Mouse (Mus musculus) hindbrain, embryonic 10.5 days (tissue): ENCODE data around the gene Ndufv3. TPM values are rescaled to one million over a fixed set of nuclear protein-coding genes. Genes with fewer than 3 reads are reported as not detected.
"Not testable (repeated sequence)": the region's sequence is repeated elsewhere in the genome, so short reads cannot be mapped to it uniquely, and the experiment has no call there.

ENCODE experiments used
- DNase-seq: peaks from one replicate; pipeline ENCODE4 v3.0.0-alpha.2; 2017; ENCODE audit warnings: low spot score
- H3K27ac ChIP-seq: fragments of 300-500 bp; sonication (generic); 2 replicates; pipeline ENCODE4 v1.5.1; 2016; ENCODE audit warnings: mild to moderate bottlenecking, moderate library complexity
- H3K27me3 ChIP-seq: fragments of 300-500 bp; sonication (generic); 2 replicates; pipeline ENCODE4 v1.6.1; 2016; ENCODE audit warnings: mild to moderate bottlenecking; ENCODE audit not compliant: poor library complexity, insufficient read depth, severe bottlenecking
- H3K36me3 ChIP-seq: fragments of 300-500 bp; sonication (generic); 2 replicates; pipeline ENCODE4 v1.6.1; 2016; ENCODE audit warnings: mild to moderate bottlenecking, moderate library complexity
- H3K4me1 ChIP-seq: fragments of 300-500 bp; sonication (generic); replicated peaks from 2 replicates; pipeline ENCODE4 v1.6.1; 2016; ENCODE audit warnings: mild to moderate bottlenecking
- H3K4me3 ChIP-seq: fragments of 300-500 bp; sonication (generic); 2 replicates; pipeline ENCODE4 v1.5.1; 2016; ENCODE audit warnings: mild to moderate bottlenecking, moderate library complexity
- H3K9me3 ChIP-seq: fragments of 300-500 bp; sonication (generic); 2 replicates; pipeline ENCODE4 v1.6.1; 2016; ENCODE audit warnings: mild to moderate bottlenecking, moderate library complexity
- WGBS: fragments of 180-500 bp; shearing (Covaris S2); methylation state at CpG from one replicate; pipeline ENCODE4 v1.1.7; 2016; 5-methylcytosine and 5-hydroxymethylcytosine counted together
- polyA plus RNA-seq: library from polyadenylated mRNA; unstranded; fragments of >200 nt; fragmentation: Nextera tagmentation; extraction: Ambion mirVana; gene quantifications from 2 replicates; pipeline ENCODE4 v1.2.1, GENCODE M21; 2016

The Ndufv3 gene
- polyA plus RNA-seq, 1 experiment from 2014 or later = 297 TPM

DNA sequence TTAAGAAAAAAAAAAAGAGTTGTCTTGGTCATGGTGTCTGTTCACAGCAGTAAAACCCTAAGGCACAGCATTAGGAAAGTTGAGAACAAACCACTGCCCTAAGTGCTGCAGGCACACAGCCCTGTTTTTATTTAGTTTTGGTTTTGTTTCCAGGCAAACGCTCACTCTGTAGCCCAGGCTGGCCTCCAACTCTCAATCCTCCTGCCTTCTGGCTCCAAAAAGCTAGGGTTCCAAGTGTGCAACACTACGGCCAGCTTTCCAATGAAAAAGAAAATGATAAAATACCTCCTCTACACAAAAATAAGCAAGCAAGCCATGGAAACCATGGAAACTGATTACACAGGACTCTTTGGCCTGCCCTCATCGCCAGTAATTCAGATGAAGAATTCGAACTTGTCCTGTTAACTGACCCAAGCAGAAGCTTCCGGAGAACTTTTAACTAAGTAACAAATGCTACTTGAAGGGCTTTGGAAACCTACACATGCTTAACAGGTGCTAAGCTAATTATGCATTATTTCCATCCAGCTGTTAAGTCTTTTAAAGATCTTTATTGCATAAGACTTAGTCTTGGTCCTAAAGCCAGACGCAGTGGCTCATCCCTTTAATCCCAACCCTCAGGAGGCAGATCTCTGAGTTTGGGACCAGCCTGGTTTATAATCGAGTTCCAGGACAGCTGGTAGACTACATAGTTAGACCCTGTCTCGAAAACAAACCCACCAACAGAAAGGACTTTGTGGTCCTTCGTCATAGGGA, 26.7 kb downstream of the Ndufv3 start:
- H3K36me3 ChIP-seq = no peaks in the 10 kb centered on the region
- no peak overlapping the region for H3K27ac ChIP-seq
- WGBS = 90% methylated on average over 9 of the region's 9 CpGs
- no peaks in the 10 kb centered on the region for H3K27me3 ChIP-seq
- DNase-seq = no peak
- no peaks in the 10 kb centered on the region for H3K9me3 ChIP-seq
- no peak overlapping the region for H3K4me3 ChIP-seq
- peaks cover 15% of the 10 kb centered on the region for H3K4me1 ChIP-seq

- peak overlapping the region; percentile 53; the same call in 1 of the 2 replicates for H3K27ac ChIP-seq
- WGBS = 57% methylated on average over 3 of the region's 3 CpGs
- H3K4me3 ChIP-seq = no peak overlapping the region
- DNase-seq = no peak
- no peaks in the 10 kb centered on the region for H3K9me3 ChIP-seq
- peaks cover 10% of the 10 kb centered on the region for H3K4me1 ChIP-seq
- H3K36me3 ChIP-seq = no peaks in the 10 kb centered on the region
- H3K27me3 ChIP-seq = no peaks in the 10 kb centered on the region
Measured at GRCm38 (mm10) chr17:31547974-31548373, 28.1 kb downstream of the Ndufv3 start.

GRCm38 (mm10) chr17:31549389-31549788, 29.5 kb downstream of the Ndufv3 start:
- Histone ChIP-seq H3K27ac (no peak overlapping the region), H3K4me1 (peaks cover 10% of the 10 kb centered on the region), H3K27me3 (no peaks in the 10 kb centered on the region), H3K4me3 (no peak overlapping the region), H3K36me3 (no peaks in the 10 kb centered on the region), H3K9me3 (no peaks in the 10 kb centered on the region)
- no peak for DNase-seq
- 62% methylated on average over 8 of the region's 8 CpGs for WGBS

DNA sequence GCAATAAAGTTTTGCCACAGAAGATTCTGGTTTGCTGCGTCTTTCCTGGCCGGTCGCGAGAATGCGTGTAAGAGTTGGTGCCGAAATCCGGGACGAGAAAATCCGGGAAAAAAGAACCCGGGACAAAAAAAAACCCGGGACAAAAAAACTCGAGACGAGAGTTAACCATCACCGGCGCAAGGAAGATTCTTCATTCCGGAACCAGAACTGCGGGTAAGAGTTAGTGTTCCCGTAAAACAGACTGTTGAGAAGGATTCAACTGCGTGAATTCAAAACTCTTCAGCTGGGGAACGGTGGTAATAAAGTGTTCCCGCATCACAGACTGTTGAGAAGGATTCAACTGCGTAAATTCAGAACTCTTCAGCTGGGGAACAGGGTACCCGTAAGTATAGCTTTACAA, 32.7 kb downstream of the Ndufv3 start:
- WGBS = 94% methylated on average over 23 of the region's 23 CpGs
- not testable (repeated sequence) for H3K9me3 ChIP-seq, H3K27ac ChIP-seq, H3K27me3 ChIP-seq, H3K4me3 ChIP-seq, DNase-seq, H3K36me3 ChIP-seq
- H3K4me1 ChIP-seq = peaks cover 12% of the 10 kb centered on the region

- Histone ChIP-seq H3K4me1 (peaks cover 15% of the 10 kb centered on the region), H3K4me3 (no peak overlapping the region), H3K27ac (no peak overlapping the region), H3K36me3 (no peaks in the 10 kb centered on the region), H3K9me3 (no peaks in the 10 kb centered on the region), H3K27me3 (no peaks in the 10 kb centered on the region)
- WGBS = 76% methylated on average over 4 of the region's 4 CpGs
- DNase-seq = no peak
Measured at GRCm38 (mm10) chr17:31556253-31556652, 36.3 kb downstream of the Ndufv3 start.

DNA sequence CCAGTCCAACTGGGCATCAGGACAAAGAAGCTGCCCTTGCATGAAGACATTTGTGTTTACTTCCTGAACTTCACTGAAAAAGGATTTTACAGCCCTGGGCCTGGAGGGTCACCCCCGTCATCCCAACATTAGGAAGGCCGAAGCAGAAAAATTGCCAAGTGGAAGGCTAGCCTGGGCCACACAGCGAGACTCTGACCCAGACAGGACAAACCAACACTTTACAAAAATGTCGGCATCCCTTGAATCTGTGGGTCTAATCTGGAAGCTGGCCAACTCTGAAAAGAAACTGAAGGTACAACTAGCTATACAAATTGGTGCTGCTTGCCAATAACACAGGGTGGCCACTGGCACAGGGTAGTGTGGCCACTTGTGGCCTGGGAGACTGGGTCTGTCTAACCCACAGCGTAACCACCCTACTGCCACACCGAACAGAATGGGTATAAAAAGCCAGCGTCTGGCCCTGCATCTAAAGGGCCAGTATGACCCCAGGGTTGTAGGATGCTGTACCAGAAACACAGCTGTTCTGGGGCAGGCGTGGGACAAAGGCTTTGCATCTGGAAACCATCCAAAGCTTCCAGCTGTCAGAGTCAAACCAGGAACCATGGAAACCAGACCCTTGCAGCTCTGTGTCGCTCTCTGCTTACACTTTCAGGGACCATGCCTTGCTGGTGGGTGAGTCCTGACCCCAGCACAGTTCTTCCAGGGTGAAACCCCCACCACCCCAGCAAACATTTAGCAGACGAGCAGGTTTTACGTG, 37.4 kb downstream of the Ndufv3 start:
- DNase-seq = peak; percentile 54
- 71% methylated on average over 11 of the region's 11 CpGs for WGBS
- no peaks in the 10 kb centered on the region for H3K36me3 ChIP-seq
- no peaks in the 10 kb centered on the region for H3K9me3 ChIP-seq
- H3K4me3 ChIP-seq = no peak overlapping the region
- no peaks in the 10 kb centered on the region for H3K27me3 ChIP-seq
- H3K27ac ChIP-seq = peak overlapping the region; percentile 63; the same call in 1 of the 2 replicates
- peaks cover 15% of the 10 kb centered on the region for H3K4me1 ChIP-seq

- no peak for DNase-seq
- no peaks in the 10 kb centered on the region for H3K36me3 ChIP-seq
- WGBS = 86% methylated on average over 10 of the region's 10 CpGs
- H3K27ac ChIP-seq = peak overlapping the region; percentile 63; the same call in 1 of the 2 replicates
- no peaks in the 10 kb centered on the region for H3K9me3 ChIP-seq
- no peak overlapping the region for H3K4me3 ChIP-seq
- peaks cover 15% of the 10 kb centered on the region for H3K4me1 ChIP-seq
- H3K27me3 ChIP-seq = no peaks in the 10 kb centered on the region
Measured at GRCm38 (mm10) chr17:31557947-31558542, 38.1 kb downstream of the Ndufv3 start.

DNA sequence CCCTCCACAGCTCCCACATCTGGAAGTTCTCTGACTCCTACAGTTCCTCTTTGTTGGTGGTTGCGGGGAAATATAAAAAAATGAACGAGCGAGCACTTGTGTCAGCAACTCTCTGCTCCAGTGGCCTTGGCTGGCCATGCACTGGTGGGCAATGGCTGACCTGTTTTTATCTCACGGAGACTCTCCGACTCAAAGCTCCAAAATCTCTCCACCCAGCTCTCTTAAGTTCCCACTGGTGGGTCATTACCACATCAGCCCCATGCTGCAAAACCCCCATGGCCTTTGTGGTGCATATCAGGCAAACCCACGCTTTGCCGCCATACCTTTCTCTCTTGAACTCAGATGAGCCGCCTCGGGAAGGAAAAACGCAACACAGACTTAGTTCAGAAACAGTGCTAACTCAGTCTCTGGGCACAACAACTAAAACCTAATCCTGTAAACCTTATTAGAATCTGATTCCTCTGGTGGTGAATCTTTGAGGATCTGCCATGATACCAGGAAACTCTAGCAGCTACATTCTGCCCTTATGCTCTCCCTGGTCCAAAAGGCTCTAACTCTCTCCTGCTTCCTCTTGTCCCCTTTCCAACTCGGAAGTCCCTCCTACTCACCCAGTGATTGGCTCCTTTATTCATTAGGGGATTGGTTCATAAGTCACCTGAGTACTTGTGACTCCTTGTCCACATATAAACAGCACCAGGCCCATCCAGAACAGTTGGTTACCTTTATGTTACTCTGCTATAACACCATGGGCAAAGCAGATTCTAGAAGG, 39.3 kb downstream of the Ndufv3 start:
- no peaks in the 10 kb centered on the region for H3K27me3 ChIP-seq
- H3K27ac ChIP-seq = no peak overlapping the region
- WGBS = 91% methylated on average over 11 of the region's 11 CpGs

DNA sequence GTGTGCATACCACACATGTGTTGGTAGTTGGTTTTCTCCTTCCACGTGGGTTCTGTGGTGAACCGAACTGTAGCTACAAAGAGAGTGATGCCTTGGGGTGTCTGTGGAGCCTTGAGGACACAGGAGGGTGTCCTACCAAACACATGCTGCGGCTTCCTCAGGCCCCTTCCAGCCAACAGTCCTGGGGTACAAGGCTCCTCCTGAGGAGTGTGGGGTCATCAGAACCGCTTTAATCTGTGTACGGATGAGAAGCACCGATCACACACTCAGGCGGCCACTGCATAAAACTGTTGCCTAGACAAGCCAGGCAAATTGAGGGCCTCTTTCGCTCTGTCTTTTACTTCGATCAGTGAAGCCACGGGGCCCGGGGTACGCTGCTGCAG, 43.7 kb downstream of the Ndufv3 start:
- DNase-seq = no peak
- Histone ChIP-seq H3K4me1 (peaks cover 37% of the 10 kb centered on the region), H3K9me3 (no peaks in the 10 kb centered on the region), H3K36me3 (no peaks in the 10 kb centered on the region), H3K4me3 (peak overlapping the region; percentile 85), H3K27me3 (no peaks in the 10 kb centered on the region), H3K27ac (peak overlapping the region; percentile 97)
- WGBS = 28% methylated on average over 12 of the region's 12 CpGs

More for the DNA sequence above, 39.3 kb downstream of the Ndufv3 start:
- Histone ChIP-seq H3K4me1 (peaks cover 22% of the 10 kb centered on the region), H3K4me3 (no peak overlapping the region), H3K9me3 (no peaks in the 10 kb centered on the region), H3K36me3 (no peaks in the 10 kb centered on the region)
- DNase-seq = no peak

GRCm38 (mm10) chr17:31564015-31564857, 44.3 kb downstream of the Ndufv3 start, which contains the start of gene Pknox1:
Gene Pknox1 (plus strand): TSS chr17:31564734.
- no peaks in the 10 kb centered on the region for H3K9me3 ChIP-seq
- H3K27me3 ChIP-seq = no peaks in the 10 kb centered on the region
- peak within 1 kb of the TSS; percentile 97 for H3K27ac ChIP-seq
- DNase-seq = peak; percentile 99
- peaks cover 37% of the 10 kb centered on the region for H3K4me1 ChIP-seq
- under 1% methylated on average over 71 of the region's 72 CpGs for WGBS
- H3K4me3 ChIP-seq = peak within 1 kb of the TSS; percentile 85
- H3K36me3 ChIP-seq = no peaks in the 10 kb centered on the region

DNA sequence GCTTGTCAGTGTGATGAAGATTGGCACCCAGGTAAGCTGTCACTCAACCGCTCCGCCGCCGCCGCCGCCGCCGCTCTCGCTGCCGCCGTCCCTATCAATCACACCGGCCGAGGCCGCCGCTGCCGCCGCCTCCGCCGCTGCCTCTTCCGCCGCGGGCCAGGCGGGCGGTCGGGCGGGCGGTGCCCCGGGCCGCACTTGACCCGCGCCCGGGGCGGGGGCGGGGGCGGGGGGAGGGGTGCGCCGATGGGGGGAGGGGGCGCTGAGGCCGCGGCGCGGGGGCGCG, 44.9 kb downstream of the Ndufv3 start:
- no peak for DNase-seq
- H3K36me3 ChIP-seq = no peaks in the 10 kb centered on the region
- H3K9me3 ChIP-seq = no peaks in the 10 kb centered on the region
- peak overlapping the region; percentile 97 for H3K27ac ChIP-seq
- WGBS = 1% methylated on average over 40 of the region's 44 CpGs
- peak overlapping the region; percentile 85 for H3K4me3 ChIP-seq
- H3K27me3 ChIP-seq = no peaks in the 10 kb centered on the region
- peaks cover 37% of the 10 kb centered on the region for H3K4me1 ChIP-seq
